Mouse (Mus musculus) effector memory CD4-positive, alpha-beta T cell, adult 5 months (primary cell): ENCODE measurements around the gene Ankrd35. TPM values are rescaled to one million over a fixed set of nuclear protein-coding genes. Genes with fewer than 3 reads are reported as not detected.

Experiments
- polyA plus RNA-seq: library from polyadenylated mRNA; unstranded; fragments of 100-300 nt; shearing (Covaris generic); gene quantifications from one replicate; pipeline ENCODE4 v1.2.1, GENCODE M21; 2017

The Ankrd35 gene
- 2.9 TPM for polyA plus RNA-seq

DNA sequence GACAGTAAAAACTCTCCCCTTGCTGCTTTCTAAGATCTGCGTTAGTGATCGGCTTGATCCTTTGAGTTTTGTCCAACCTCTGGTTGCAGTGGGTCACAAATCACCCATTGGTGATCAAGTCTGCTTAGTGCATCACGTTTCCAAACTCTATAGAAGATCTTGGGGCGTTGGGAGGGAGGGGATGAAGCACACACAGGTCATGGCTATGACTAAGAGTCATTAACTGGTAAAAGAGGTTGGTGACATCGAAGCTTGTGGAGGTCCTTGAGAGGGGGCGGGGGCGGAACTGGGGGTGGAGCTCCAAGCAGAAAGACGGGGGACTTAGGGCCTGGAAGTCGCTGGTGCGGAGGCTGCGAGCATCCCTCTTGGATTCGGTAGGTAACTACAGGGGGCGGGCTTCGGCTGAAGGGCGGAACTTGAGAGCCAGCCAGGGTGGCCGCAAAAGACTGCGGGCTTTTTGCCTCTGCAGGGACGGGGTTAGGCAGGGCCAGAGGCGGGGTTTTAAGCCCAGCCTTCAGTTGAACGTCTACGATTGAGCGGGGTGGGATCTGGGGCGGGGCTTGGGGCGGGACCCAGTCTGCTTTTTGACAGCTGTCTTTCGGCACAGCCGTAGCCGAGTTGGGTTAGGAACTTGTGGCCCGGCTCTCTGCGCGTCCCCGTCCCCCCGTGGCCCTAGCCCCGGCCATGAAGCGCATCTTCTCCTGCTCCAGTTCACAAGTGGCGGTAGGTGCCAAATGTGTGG is at the start of gene Ankrd35:
Ankrd35 (plus strand) TSS at position 405 of the 742 bp plus-strand sequence.

DNA sequence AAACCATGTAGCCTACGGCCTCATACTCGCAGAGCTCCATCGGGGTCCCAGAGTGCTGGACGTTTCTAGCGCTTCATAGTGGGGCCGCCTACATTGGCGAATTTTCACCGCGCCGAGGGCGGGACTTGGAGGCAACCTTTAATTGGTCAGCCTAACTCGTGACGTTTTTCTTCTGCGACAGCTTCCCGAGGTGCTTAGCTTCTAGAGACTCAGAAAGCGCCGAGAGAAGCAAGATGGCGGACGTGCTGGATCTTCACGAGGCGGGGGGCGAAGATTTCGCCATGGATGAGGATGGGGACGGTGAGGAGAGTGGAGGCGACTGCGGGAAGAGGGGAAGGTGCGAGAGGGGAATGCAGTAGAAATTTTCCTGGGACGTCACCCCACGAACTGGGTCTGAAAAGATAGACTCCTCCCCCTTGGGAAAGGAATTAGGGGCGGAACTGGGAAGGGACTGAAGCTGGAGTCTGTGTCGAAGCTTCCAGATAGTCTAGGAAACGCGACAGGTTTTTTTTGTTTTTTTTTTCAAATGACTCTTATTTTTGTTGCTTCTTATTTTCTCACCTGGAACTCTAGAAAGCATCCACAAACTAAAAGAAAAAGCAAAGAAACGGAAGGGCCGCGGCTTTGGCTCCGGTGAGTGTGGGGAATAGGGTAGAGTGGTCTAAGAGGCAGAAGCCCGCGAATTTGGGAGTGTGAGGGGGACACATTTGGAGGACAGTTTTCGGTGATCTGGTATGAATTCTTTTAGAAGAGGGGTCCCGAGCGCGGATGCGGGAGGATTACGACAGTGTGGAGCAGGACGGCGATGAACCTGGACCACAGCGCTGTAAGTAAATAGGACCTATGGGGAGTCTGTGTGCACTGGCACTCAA is 40.0 kb upstream of the Ankrd35 start, which contains the start of gene Rbm8a:
Rbm8a (plus strand) TSS at position 205 of the 872 bp plus-strand sequence.

DNA sequence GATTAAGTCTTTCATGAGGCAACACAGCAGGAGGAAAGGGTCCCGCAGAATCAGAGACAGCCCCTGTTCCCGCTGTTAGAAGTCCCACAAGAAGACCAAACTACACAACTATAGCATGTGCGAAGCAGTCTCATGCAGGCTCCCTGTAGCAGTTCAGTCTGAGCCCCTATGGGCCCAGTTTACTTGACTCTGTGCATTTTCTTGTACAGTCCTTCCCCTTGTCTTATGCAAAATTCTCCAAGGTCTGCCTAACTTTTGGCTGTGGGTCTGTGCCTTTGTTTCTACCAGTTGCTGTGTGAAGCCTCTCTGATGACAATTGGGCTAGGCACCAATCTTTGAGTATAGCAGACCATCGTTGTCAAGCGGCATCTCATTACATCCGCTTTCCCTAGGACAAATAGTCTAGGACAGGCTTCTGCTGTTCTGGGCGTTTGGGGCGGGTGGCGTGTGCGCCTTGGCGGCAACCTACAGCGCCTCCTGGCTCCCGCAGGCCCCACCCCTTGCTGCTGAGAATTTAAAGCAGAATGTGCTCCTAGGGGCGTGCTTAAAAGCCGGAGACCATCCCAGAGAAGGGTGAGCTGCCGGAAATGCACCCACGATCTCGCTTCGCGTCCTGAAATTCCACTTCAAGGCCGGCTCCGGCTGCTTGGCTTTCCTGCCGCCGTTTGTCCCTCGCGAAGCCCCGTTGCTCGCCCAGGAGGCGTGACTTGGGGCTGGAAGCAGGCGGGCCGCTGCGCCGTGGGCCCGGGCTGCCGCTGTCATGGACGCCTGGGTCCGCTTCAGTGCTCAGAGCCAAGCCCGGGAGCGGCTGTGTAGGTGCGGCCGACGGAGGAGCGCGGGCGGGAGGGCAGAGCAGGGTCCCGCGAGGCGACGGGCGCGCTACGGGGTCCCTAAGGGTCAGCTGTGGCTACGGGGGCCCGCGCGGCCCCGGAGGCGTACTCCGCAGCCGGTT is 34.7 kb upstream of the Ankrd35 start, which contains the start of the genes Pex11b and Gm42957:
Pex11b (plus strand) TSS at position 449 of the 952 bp plus-strand sequence.
Gm42957 (plus strand) TSS at position 547 of the 952 bp plus-strand sequence.

DNA sequence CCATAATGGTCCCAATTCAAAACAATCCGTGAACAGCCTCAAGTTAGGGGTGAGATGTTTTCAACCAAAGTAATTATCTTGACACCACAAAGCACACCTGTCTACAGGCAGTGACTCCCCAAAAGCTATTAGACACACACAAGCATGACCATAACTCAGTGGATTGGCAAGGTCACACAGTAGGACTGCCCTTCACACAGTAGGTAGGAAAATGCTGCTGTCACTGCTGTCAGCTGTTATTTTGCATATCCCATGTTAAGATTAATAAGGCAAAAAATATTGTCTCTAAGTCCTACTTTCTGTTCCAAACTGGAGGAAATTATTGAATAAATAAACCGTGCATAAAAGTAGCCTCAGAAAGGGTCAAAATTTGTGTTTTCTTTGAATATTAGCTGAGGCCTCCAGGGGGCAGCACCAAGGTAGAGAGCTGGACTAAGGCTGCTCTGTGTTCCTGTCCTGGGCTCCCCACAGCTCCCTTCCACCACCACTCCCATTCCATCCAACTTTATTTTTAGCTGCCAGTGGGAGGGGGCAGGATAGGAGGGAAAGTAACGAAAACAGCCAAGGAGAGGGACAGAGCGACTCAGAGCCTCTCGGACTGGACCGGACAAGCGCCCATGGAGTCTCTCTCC is 24.8 kb upstream of the Ankrd35 start, which contains the start of gene Itga10:
Itga10 (plus strand) TSS at position 567 of the 632 bp plus-strand sequence.

DNA sequence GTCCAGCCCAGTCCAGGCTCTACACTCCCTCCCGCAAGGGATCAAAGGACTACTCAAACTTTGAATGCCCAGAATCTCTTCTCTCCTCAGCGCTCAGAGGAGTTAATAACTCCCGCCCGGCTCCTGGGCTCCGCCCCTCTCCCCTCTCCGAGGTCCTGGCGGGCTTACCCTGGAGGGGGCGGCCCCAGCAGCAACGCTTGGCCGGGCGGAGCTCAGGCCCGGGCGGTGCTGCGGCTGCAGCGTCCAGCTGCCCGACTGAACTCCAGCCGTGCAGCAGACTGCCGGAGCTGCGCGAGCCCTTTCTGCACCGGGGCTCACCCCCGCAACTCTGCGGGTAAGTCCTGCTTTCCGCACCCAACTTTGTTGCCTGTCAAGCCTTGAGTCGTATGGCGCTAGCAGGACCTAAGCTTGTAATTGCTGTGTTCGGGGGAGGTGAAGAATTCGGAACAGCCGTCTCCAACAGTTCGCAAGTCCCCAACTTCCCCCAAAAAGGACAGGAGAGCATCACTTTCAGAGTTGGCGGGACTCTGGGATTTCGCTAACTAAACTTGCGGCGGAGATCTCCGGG is 26.4 kb downstream of the Ankrd35 start, which contains the start of gene Pias3:
Pias3 (plus strand) TSS at position 187 of the 568 bp plus-strand sequence.

DNA sequence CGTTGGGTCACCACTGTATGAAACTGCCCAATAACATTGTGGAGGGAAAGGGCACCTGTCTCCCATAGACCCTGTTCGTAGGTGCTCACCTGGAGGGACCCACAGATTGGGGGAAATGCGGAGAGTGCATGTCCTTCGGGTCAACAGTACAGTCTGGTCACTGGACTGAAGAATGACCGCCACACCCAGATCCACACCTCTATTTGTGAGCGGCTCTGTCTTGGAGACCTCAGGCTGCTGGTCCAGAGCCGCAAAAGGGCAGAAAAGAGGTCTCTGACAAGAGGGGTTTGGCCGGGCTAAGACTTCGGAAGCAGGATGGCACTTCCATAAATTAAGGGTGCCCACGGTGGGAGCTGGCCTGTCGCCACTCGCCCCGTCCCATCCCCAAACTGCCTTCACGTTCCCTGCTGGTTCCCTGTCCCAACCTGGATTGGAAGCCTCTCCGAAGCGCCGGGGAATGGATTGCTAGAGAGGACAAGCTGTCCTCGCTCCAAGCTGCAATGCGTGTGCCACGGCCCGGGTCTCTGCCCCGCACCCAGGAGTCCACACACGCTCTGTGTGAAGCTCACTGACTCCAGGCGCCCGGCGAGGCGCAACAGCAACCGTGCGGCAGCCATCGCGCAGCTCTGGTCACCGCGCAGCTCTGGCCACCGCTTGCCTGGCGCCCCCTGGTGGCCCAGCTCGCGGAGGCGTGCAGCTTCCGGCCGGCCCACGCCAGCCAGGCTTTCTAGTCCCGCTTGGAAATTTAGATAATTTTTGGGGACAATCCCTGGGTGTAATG is 38.2 kb downstream of the Ankrd35 start, which contains the start of gene Nudt17:
Nudt17 (minus strand) TSS at position 660 of the 781 bp plus-strand sequence.

DNA sequence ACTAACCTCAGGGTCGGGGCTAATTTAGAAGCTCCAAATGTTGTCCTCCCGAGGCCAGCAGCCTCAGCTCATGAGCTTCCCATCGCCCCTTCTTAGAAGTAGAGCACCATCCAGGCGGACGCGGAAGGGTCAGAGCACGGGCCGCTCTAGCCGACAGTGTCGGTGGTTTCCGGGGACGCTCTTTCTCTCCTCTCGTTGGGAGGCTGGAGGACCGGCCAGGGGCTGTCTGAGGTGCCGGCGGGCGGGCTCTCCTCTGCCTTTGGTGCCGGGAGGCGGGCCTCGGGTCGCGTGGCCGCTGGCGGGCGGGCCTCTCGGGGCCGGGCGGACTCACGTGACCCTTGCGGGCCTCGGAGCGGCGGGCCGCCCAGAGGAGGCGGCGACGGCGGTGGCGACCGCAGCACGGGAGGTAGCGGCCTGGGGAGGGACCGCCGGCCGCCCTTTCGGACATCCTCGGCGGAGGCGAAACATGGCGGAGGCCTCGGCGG is 57.5 kb downstream of the Ankrd35 start, which contains the start of the genes Polr3c and Rnf115:
Polr3c (minus strand) TSS at position 286 of the 485 bp plus-strand sequence.
Rnf115 (plus strand) TSS at position 322 of the 485 bp plus-strand sequence.

Other genes with a start within 250 kb of the Ankrd35 start
- gene BC107364, start 217.8 kb upstream of the Ankrd35 start, polyA plus RNA-seq, result not detected
- not detected for gene Hfe2, start 145.0 kb upstream of the Ankrd35 start, polyA plus RNA-seq
- 394 TPM for gene Txnip, start 112.2 kb upstream of the Ankrd35 start, polyA plus RNA-seq
- gene Gm16253, start 93.1 kb upstream of the Ankrd35 start, polyA plus RNA-seq, result 0.97 TPM
- 17.6 TPM for gene Polr3gl, start 76.0 kb upstream of the Ankrd35 start, polyA plus RNA-seq
- not detected for gene Ankrd34a, start 73.5 kb upstream of the Ankrd35 start, polyA plus RNA-seq
- not detected for gene Lix1l, start 69.0 kb upstream of the Ankrd35 start, polyA plus RNA-seq
- 155 TPM for gene Rbm8a, start 40.2 kb upstream of the Ankrd35 start, polyA plus RNA-seq
- gene Pex11b, start 34.8 kb upstream of the Ankrd35 start, polyA plus RNA-seq, result 26.4 TPM
- not detected for gene Gm42957, start 34.7 kb upstream of the Ankrd35 start, polyA plus RNA-seq
- 0.21 TPM for gene Itga10, start 24.5 kb upstream of the Ankrd35 start, polyA plus RNA-seq
- 16.3 TPM for gene Pias3, start 26.3 kb downstream of the Ankrd35 start, polyA plus RNA-seq
- 0.51 TPM for gene Nudt17, start 38.4 kb downstream of the Ankrd35 start, polyA plus RNA-seq
- 53.7 TPM for gene Polr3c, start 57.5 kb downstream of the Ankrd35 start, polyA plus RNA-seq
- gene Rnf115, start 57.5 kb downstream of the Ankrd35 start, polyA plus RNA-seq, result 101 TPM
- not detected for gene Pdzk1, start 159.2 kb downstream of the Ankrd35 start, polyA plus RNA-seq
- gene Cd160, start 159.2 kb downstream of the Ankrd35 start, polyA plus RNA-seq, result 11.4 TPM
- gene Gja5, start 234.6 kb downstream of the Ankrd35 start, polyA plus RNA-seq, result 0.36 TPM
- 21.9 TPM for gene Gpr89, start 235.2 kb downstream of the Ankrd35 start, polyA plus RNA-seq